Mouse (Mus musculus) neural tube, embryonic 11.5 days (tissue): ENCODE measurements at regions not wholly inside any gene's neighbourhood (a gene's known extent, or its start where the extent isn't known, plus 50 kb on each side); places are given as distances from the start of the nearest gene placed in this dataset.
"Not testable (repeated sequence)": the region's sequence is repeated elsewhere in the genome, so short reads cannot be mapped to it uniquely, and the experiment has no call there.

Experiments used
- ATAC-seq: fragments of 200-750 bp; cut with Nextera tagmentation; 2 replicates; pipeline ENCODE4 v1.8.0; 2017; ENCODE audit warnings: moderate number of reproducible peaks, mild to moderate bottlenecking, moderate TSS enrichment, moderate library complexity; ENCODE audit not compliant: insufficient read depth, low FRiP score, low TSS enrichment
- DNase-seq: peaks from one replicate; pipeline ENCODE4 v3.0.0-alpha.2; 2015; ENCODE audit warnings: low spot score
- H3K27ac ChIP-seq: fragments of 300-500 bp; sonication (generic); 2 replicates; pipeline ENCODE4 v1.5.1; 2014; ENCODE audit warnings: low read depth, mild to moderate bottlenecking, low read length
- H3K27me3 ChIP-seq: fragments of 300-500 bp; sonication (generic); 2 replicates; pipeline ENCODE4 v1.6.1; 2014; ENCODE audit warnings: mild to moderate bottlenecking, low read length, mixed read lengths; ENCODE audit not compliant: control insufficient read depth, insufficient read depth
- H3K36me3 ChIP-seq: fragments of 300-500 bp; sonication (generic); 2 replicates; pipeline ENCODE4 v1.6.1; 2014; ENCODE audit warnings: mild to moderate bottlenecking, low read length, moderate library complexity, mixed read lengths; ENCODE audit not compliant: control insufficient read depth, insufficient read depth
- H3K4me1 ChIP-seq: fragments of 300-500 bp; sonication (generic); 2 replicates; pipeline ENCODE4 v1.6.1; 2014; ENCODE audit warnings: low read length, mixed read lengths; ENCODE audit not compliant: control insufficient read depth, insufficient read depth
- H3K4me2 ChIP-seq: fragments of 300-500 bp; sonication (generic); 2 replicates; pipeline ENCODE4 v1.6.1; 2014; ENCODE audit warnings: low read depth, mild to moderate bottlenecking, moderate library complexity
- H3K4me3 ChIP-seq: fragments of 300-500 bp; sonication (generic); 2 replicates; pipeline ENCODE4 v1.5.1; 2014; ENCODE audit warnings: low read depth, low read length
- H3K9ac ChIP-seq: fragments of 300-500 bp; sonication (generic); 2 replicates; pipeline ENCODE4 v1.6.1; 2014; ENCODE audit warnings: mild to moderate bottlenecking, low read length
- H3K9me3 ChIP-seq: fragments of 300-500 bp; sonication (generic); 2 replicates; pipeline ENCODE4 v1.6.1; 2016; ENCODE audit warnings: low read length; ENCODE audit not compliant: control insufficient read depth
- WGBS: fragments of 180-500 bp; shearing (Covaris S2); extraction: QIAGEN DNeasy Blood & Tissue Kit; methylation state at CpG from one replicate; pipeline ENCODE4 v1.1.7; 2014; 5-methylcytosine and 5-hydroxymethylcytosine counted together

DNA sequence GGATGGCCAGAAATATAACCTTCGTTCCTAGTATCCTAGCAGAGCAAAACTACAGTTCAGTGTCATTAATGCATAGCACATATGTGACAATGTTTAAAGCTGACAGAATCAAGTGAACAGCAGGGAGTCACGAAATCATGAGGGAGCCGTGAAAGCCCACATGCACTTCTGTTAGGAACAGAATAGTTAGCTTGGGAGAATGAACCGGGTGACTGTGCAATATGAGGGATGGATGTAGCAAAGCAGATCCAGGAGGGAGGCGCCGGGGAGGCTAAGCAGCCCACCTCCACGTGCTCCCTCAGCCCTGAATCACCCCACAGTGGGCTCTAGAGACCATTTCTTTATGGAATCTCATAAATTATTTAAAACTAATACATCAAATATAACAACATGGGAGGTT lies 116.3 kb upstream of the Daam1 start:
- WGBS: 72% methylated on average over 7 of the region's 7 CpGs
- H3K9ac ChIP-seq: no peak overlapping the region
- ATAC-seq: no peak
- no peaks in the 10 kb centered on the region for H3K27me3 ChIP-seq
- no peaks in the 10 kb centered on the region for H3K9me3 ChIP-seq
- no peak for DNase-seq
- H3K4me1 ChIP-seq: no peaks in the 10 kb centered on the region
- H3K4me3 ChIP-seq: no peak overlapping the region
- H3K4me2 ChIP-seq: no peak overlapping the region
- H3K36me3 ChIP-seq: no peaks in the 10 kb centered on the region
- no peak overlapping the region for H3K27ac ChIP-seq

DNA sequence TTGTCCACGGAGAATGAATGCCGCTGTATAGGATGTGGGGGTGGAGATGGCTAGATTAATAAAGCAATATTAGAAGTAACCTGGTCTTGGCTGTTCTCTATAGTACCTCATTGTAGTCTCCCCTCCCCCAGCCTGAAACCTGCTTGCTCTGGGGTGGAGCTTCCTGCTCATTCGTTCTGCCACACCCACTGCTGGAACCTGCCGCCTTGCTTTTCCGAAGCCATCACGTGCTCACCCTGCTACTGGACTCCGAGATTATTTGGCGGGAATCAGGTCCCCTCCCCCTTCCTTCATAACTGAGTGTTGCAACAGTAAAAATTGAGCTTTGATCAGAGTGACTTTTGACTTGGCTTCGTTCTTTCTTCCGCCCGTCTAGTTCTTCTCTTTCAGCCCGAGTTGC lies 112.5 kb upstream of the Daam1 start:
- not testable (repeated sequence) for H3K9ac ChIP-seq, ATAC-seq, H3K27me3 ChIP-seq, H3K27ac ChIP-seq, H3K36me3 ChIP-seq, DNase-seq, H3K4me3 ChIP-seq, H3K4me1 ChIP-seq, H3K9me3 ChIP-seq, H3K4me2 ChIP-seq
- 68% methylated on average over 12 of the region's 12 CpGs for WGBS

DNA sequence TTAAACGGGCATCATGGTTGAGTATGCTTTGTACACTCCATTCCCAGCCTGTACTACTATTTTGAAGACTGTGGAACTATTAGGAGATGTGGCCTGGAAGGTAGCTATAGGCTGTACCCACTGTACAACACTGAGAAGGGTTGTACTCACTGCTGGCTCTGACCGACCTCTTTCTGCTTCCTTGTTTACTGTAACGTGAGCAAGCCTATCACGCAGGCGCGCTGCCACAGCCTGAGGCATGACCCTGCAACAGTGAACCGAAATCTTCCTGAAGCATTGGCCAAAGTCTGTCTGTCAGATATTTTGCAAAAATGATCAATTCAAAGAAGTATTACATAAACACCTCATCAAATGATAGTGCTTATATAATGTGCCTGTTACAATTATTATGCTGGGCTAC lies 112.0 kb upstream of the Daam1 start:
- H3K9ac ChIP-seq: no peak overlapping the region
- DNase-seq (no peak), ATAC-seq (no peak)
- 84% methylated on average over 7 of the region's 7 CpGs for WGBS
- no peaks in the 10 kb centered on the region for H3K36me3 ChIP-seq
- H3K4me2 ChIP-seq: no peak overlapping the region
- H3K9me3 ChIP-seq: no peaks in the 10 kb centered on the region
- no peaks in the 10 kb centered on the region for H3K27me3 ChIP-seq
- H3K27ac ChIP-seq: no peak overlapping the region
- H3K4me1 ChIP-seq: no peaks in the 10 kb centered on the region
- H3K4me3 ChIP-seq: no peak overlapping the region

DNA sequence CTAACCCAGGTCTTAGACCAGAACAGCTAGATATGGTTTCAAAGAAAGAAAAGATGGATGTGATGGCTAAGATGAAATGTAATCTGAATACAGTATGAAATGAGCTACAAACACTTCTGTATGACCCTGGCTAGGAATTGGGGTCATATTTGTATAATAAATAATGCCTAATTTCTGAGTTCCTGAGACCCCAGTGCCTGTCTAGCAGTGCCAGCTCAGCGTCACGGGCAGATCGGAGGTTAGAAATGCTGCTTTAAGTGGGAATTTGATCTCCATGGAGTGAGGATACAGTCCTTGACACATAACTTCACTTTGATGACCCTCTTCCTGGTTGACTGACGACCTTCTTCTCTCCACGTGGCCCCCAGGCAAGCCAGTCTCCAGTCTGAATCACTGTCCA lies 105.7 kb upstream of the Daam1 start:
- Histone ChIP-seq H3K9me3 (no peaks in the 10 kb centered on the region), H3K27me3 (no peaks in the 10 kb centered on the region), H3K4me1 (no peaks in the 10 kb centered on the region), H3K9ac (no peak overlapping the region), H3K4me3 (no peak overlapping the region), H3K36me3 (no peaks in the 10 kb centered on the region), H3K4me2 (no peak overlapping the region), H3K27ac (no peak overlapping the region)
- WGBS: 37% methylated on average over 5 of the region's 5 CpGs
- ATAC-seq (no peak), DNase-seq (no peak)

DNA sequence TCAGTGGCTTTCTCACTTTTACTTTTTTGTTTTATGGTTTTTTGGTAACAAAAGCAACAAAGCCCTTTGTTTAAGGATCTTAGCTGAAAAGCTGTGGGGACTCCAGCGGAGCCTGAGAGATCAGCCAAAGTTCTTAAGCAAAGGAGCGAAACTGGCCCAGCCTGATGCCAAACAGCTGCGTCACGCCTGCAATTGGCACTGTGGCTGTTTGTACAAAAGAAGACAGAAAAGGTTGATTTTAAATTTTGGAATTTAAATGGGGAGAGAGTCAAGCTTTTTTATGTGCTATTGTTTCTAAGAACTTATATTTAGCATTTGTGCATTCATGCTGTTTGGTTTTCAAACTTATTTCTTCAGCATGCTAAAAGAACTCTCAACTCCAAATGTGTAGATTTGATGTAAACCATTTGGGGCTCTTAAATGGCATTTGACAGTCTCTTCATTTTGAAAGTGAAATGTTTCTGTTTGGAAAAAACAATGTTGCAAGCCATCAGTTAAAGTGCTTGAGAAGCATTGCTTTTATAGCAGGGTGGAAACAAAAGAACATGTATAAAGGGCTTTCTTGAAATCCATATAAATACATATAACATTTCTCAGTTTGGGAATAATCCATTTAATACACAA lies 105.1 kb upstream of the Daam1 start:
- H3K36me3 ChIP-seq: no peaks in the 10 kb centered on the region
- peak; percentile 23 for DNase-seq
- no peak overlapping the region for H3K4me3 ChIP-seq
- H3K27ac ChIP-seq: no peak overlapping the region
- H3K4me2 ChIP-seq: no peak overlapping the region
- H3K27me3 ChIP-seq: no peaks in the 10 kb centered on the region
- no peaks in the 10 kb centered on the region for H3K9me3 ChIP-seq
- no peak overlapping the region for H3K9ac ChIP-seq
- ATAC-seq: no peak
- 29% methylated on average over 4 of the region's 4 CpGs for WGBS
- H3K4me1 ChIP-seq: no peaks in the 10 kb centered on the region

DNA sequence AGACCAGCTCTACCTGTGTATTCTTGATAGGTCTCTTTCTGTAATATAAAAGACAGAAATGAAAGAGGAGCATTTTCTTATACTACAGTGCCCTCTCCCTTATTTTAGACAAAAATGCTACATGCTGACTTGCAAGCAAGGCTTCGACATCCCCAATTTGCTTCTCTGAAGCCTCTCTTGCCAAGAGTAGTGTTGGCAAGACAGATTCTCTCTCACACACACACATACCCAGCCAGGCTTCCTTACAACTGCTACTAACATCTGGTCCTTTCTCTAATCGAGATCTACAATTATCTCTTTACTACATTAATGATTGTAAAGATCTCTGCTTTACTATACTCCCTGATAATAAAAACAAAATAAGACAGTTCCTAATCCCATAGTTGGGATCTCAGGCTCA lies 87.5 kb upstream of the Daam1 start:
- no peak overlapping the region for H3K9ac ChIP-seq
- no peak overlapping the region for H3K4me2 ChIP-seq
- no peak overlapping the region for H3K4me3 ChIP-seq
- no peaks in the 10 kb centered on the region for H3K27me3 ChIP-seq
- H3K4me1 ChIP-seq: no peaks in the 10 kb centered on the region
- no peaks in the 10 kb centered on the region for H3K36me3 ChIP-seq
- H3K9me3 ChIP-seq: no peaks in the 10 kb centered on the region
- DNase-seq (no peak), ATAC-seq (no peak)
- H3K27ac ChIP-seq: no peak overlapping the region
- 91% methylated on average over 2 of the region's 2 CpGs for WGBS

DNA sequence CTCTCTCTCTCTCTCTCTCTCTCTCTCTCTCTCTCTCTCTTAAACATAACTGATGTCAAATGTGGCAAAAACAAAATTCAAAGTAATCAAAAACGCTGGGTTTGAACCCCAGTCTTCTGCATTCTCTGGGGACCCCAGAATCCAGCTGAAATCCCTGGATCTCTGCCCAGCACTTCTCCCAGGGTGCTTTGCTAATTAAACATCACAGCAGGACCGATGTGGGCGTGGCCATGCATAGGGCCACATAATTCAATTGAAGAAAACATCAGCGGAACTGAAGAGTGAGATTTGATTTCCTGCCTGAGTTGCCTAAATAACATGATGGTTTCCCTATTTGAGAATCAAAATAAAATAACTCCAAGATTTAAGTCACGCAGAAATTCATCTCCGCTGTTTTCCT lies 84.9 kb upstream of the Daam1 start:
- WGBS: 73% methylated on average over 6 of the region's 6 CpGs
- no peak for ATAC-seq

DNA sequence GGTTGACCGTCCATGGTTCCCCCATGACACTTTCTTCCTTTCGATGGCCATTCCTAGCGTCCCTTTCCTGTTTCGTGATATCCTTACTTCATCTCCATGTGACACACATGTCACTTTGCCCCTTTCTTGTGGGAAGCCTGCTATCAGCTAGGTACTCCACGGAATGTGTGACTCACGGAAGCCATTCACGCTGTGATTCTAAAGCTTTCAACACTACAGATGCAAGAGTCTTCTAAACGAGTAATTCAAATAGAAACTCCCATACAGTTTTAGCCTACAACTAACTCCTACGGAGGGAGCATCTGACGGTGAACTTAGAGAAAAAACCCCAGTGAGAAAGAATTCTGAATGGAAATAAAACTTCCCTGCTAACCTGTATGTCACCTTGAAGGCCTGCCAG lies 83.5 kb upstream of the Daam1 start:
- Histone ChIP-seq H3K9me3 (no peaks in the 10 kb centered on the region), H3K27ac (no peak overlapping the region), H3K4me1 (no peaks in the 10 kb centered on the region), H3K4me2 (no peak overlapping the region), H3K4me3 (no peak overlapping the region), H3K27me3 (no peaks in the 10 kb centered on the region), H3K9ac (no peak overlapping the region), H3K36me3 (no peaks in the 10 kb centered on the region)
- no peak for DNase-seq
- WGBS: 90% methylated on average over 10 of the region's 10 CpGs
- ATAC-seq: no peak

More for the DNA sequence above, 84.9 kb upstream of the Daam1 start:
- Histone ChIP-seq H3K27me3 (no peaks in the 10 kb centered on the region), H3K36me3 (no peaks in the 10 kb centered on the region), H3K4me3 (no peak overlapping the region), H3K4me1 (no peaks in the 10 kb centered on the region), H3K9me3 (no peaks in the 10 kb centered on the region), H3K27ac (no peak overlapping the region), H3K9ac (no peak overlapping the region), H3K4me2 (no peak overlapping the region)
- no peak for DNase-seq

DNA sequence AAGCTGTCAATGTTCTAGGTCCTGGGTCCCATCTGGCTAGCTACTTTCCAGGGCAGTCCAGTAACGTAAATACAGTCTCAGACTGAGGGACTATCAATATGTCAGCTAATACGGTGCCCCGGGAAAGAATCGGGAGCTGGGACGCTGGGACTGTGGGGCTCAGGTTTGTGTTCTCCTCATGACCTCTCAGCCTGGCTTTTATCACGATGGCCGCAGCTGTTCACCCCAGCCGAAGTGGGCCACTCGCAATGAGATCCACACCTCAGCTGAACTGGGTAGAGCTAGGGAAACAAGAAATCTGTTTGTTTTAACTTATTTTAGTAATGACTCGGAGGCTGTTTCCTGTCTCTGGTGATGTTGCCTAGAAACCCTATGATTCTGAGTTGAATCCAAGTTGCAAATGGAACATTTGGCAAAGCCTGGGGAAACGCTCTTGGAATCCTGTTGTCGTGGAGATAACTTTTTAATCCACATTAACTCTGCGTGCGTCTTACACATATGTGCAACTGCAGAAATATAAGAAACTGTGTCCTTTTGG lies 83.0 kb upstream of the Daam1 start:
- no peak overlapping the region for H3K27ac ChIP-seq
- no peaks in the 10 kb centered on the region for H3K27me3 ChIP-seq
- no peaks in the 10 kb centered on the region for H3K36me3 ChIP-seq
- no peak overlapping the region for H3K4me2 ChIP-seq
- DNase-seq: no peak
- no peak for ATAC-seq
- no peaks in the 10 kb centered on the region for H3K4me1 ChIP-seq
- H3K4me3 ChIP-seq: no peak overlapping the region
- H3K9ac ChIP-seq: no peak overlapping the region
- WGBS: 70% methylated on average over 14 of the region's 14 CpGs
- no peaks in the 10 kb centered on the region for H3K9me3 ChIP-seq
